Mouse (Mus musculus) limb, embryonic 15.5 days (tissue): ENCODE data around the gene Fam19a1. TPM values are rescaled to one million over a fixed set of nuclear protein-coding genes. Genes with fewer than 3 reads are reported as not detected.

Source experiments
- ATAC-seq: fragments of 200-750 bp; cut with Nextera tagmentation; 2 replicates; pipeline ENCODE4 v1.8.0; 2017; ENCODE audit warnings: low read depth, moderate TSS enrichment; ENCODE audit not compliant: insufficient number of reproducible peaks, low FRiP score, low TSS enrichment
- H3K27ac ChIP-seq: fragments of 300-500 bp; sonication (generic); 2 replicates; pipeline ENCODE4 v1.5.1; 2015; ENCODE audit warnings: moderate library complexity, mild to moderate bottlenecking, inconsistent platforms
- H3K27me3 ChIP-seq: fragments of 300-500 bp; sonication (generic); 2 replicates; pipeline ENCODE4 v1.6.1; 2015; ENCODE audit warnings: inconsistent platforms
- H3K36me3 ChIP-seq: fragments of 300-500 bp; sonication (generic); 2 replicates; pipeline ENCODE4 v1.6.1; 2015; ENCODE audit warnings: inconsistent platforms
- H3K4me1 ChIP-seq: fragments of 300-500 bp; sonication (generic); 2 replicates; pipeline ENCODE4 v1.6.1; 2015; ENCODE audit warnings: inconsistent platforms
- H3K4me2 ChIP-seq: fragments of 300-500 bp; sonication (generic); 2 replicates; pipeline ENCODE4 v1.6.1; 2015; ENCODE audit warnings: mild to moderate bottlenecking, inconsistent platforms
- H3K4me3 ChIP-seq: fragments of 300-500 bp; sonication (generic); 2 replicates; pipeline ENCODE4 v1.5.1; 2015; ENCODE audit warnings: mild to moderate bottlenecking, inconsistent platforms
- H3K9ac ChIP-seq: fragments of 300-500 bp; sonication (generic); 2 replicates; pipeline ENCODE4 v1.6.1; 2015; ENCODE audit warnings: inconsistent platforms
- H3K9me3 ChIP-seq: fragments of 300-500 bp; sonication (generic); 2 replicates; pipeline ENCODE4 v1.6.1; 2016; ENCODE audit warnings: inconsistent platforms
- WGBS: fragments of 180-500 bp; shearing (Covaris S2); methylation state at CpG from one replicate; pipeline ENCODE4 v1.1.7; 2015; 5-methylcytosine and 5-hydroxymethylcytosine counted together
- polyA plus RNA-seq: library from polyadenylated mRNA; unstranded; fragments of >200 nt; fragmentation: Nextera tagmentation; extraction: Ambion mirVana; gene quantifications from 2 replicates; pipeline ENCODE4 v1.2.1, GENCODE M21; 2015

Fam19a1 gene
- polyA plus RNA-seq, 1 experiment from 2014 or later, result 2.3 TPM

DNA sequence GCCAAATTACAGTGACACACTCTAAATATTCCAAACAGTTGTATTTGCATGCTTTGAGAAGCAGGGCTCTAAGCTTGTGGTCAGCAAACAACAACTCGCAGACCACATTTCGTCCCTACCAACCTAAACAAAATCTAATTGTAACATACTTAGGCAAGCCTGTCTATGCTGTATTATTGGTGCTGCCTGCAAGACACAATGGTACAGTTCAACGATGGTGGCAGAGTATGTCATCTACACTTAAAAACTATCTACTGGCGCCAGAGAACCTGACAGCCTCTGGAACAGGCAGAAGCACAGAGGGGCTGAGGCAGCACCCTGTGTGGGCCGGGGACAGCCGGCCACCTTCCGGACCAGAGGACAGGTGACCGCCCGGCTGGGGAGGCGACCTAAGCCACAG is 482.2 kb downstream of the Fam19a1 start:
- 95% methylated on average over 10 of the region's 10 CpGs for WGBS
- no peak overlapping the region for H3K4me2 ChIP-seq
- H3K27ac ChIP-seq, result no peak overlapping the region
- no peaks in the 10 kb centered on the region for H3K27me3 ChIP-seq
- H3K4me3 ChIP-seq, result no peak overlapping the region
- no peaks in the 10 kb centered on the region for H3K36me3 ChIP-seq
- no peak overlapping the region for H3K9ac ChIP-seq
- no peaks in the 10 kb centered on the region for H3K9me3 ChIP-seq
- no peak for ATAC-seq
- H3K4me1 ChIP-seq, result no peaks in the 10 kb centered on the region

DNA sequence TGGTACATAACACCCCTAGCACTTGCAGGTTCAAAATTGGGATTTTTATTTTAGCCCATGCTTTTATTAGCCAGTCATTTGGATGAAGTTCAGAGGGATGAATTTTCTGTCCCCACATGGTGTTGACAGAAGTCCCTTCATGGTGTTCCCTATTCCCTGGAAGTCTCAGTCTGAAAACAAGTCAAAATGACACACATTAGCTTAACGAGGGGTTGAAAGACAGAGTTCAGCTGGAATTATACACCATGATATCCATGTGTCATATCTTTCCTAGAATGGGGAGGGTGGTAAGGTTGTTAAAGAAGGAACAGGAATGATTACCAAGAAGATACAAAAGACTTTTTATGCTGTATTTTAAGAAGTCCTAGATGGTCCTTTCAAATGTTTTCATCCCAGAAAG is 511.2 kb downstream of the Fam19a1 start:
- no peak for ATAC-seq
- no peaks in the 10 kb centered on the region for H3K27me3 ChIP-seq

DNA sequence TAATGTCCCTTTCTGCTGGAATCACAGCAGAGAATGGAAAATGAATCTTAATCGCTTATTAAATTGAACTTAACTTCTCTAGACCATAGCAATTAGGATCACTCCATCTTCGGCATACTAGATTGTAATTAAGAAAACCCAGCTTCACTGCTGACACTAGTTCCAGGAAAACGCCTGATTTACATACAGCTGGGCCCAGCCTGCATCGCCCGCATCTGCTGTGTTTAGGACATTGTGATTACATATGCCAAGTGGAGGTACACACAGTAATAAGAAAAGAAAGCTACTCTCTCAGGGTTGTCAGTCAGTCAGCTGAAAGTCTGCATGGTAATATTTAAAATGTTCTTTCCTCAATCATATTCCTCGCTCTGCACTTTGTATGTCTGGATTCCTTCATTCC is 518.6 kb downstream of the Fam19a1 start:
- no peak overlapping the region for H3K9ac ChIP-seq
- no peaks in the 10 kb centered on the region for H3K36me3 ChIP-seq
- no peak overlapping the region for H3K27ac ChIP-seq
- ATAC-seq, result no peak
- no peak overlapping the region for H3K4me2 ChIP-seq
- no peaks in the 10 kb centered on the region for H3K9me3 ChIP-seq
- H3K4me1 ChIP-seq, result no peaks in the 10 kb centered on the region
- H3K4me3 ChIP-seq, result no peak overlapping the region
- 74% methylated on average over 6 of the region's 6 CpGs for WGBS
- no peaks in the 10 kb centered on the region for H3K27me3 ChIP-seq

More for the DNA sequence above, 511.2 kb downstream of the Fam19a1 start:
- H3K4me1 ChIP-seq, result no peaks in the 10 kb centered on the region
- no peaks in the 10 kb centered on the region for H3K36me3 ChIP-seq
- H3K9me3 ChIP-seq, result no peaks in the 10 kb centered on the region
- H3K9ac ChIP-seq, result no peak overlapping the region
- WGBS, result 61% methylated on average over 1 of the region's 1 CpGs
- no peak overlapping the region for H3K4me3 ChIP-seq
- H3K4me2 ChIP-seq, result no peak overlapping the region
- H3K27ac ChIP-seq, result no peak overlapping the region

DNA sequence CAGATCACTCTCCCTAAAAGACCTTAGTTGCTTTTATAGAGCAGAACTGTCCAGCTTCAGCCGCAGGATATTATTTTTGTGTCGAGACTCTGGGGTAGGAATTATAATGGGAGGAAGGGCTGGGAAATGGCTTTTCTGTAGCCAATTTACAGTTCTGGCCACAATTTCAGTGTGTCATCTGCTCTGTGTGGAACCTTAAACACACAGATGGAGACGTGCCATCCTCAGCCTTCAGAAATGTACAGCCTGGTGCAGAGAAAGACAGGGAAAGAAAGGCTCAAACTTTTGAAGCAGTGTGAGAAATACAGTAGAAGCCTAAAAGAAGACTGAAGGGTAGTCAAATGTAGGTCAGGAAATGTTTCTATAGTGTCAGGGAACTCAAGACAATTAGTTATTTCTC is 519.3 kb downstream of the Fam19a1 start:
- Histone ChIP-seq H3K9me3 (no peaks in the 10 kb centered on the region), H3K9ac (no peak overlapping the region), H3K4me1 (no peaks in the 10 kb centered on the region), H3K27ac (no peak overlapping the region), H3K27me3 (no peaks in the 10 kb centered on the region), H3K4me2 (no peak overlapping the region), H3K4me3 (no peak overlapping the region), H3K36me3 (no peaks in the 10 kb centered on the region)
- ATAC-seq, result no peak
- 34% methylated on average over 3 of the region's 3 CpGs for WGBS

DNA sequence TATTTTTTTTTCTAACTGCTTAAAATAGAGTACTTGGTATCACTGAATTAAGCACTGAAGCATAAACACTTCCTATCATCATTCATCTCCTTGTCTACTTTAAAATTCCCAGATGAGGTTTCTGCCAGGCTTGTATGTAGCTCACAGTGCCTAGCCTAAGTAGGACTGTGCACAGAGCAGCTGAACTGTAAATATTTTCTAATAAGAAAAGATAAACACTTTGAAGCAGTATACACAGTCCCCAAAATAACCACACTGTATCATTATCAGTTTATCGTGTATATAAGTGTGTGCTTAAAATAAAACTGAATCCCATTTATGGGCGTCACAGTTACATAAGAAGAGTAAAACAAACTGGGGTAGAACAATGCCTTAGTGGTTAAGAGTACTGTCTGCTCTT is 522.7 kb downstream of the Fam19a1 start:
- Histone ChIP-seq H3K4me2 (no peak overlapping the region), H3K9me3 (no peaks in the 10 kb centered on the region), H3K4me1 (no peaks in the 10 kb centered on the region), H3K27ac (no peak overlapping the region), H3K4me3 (no peak overlapping the region), H3K27me3 (no peaks in the 10 kb centered on the region), H3K36me3 (no peaks in the 10 kb centered on the region), H3K9ac (no peak overlapping the region)
- WGBS, result 86% methylated on average over 2 of the region's 2 CpGs
- no peak for ATAC-seq

DNA sequence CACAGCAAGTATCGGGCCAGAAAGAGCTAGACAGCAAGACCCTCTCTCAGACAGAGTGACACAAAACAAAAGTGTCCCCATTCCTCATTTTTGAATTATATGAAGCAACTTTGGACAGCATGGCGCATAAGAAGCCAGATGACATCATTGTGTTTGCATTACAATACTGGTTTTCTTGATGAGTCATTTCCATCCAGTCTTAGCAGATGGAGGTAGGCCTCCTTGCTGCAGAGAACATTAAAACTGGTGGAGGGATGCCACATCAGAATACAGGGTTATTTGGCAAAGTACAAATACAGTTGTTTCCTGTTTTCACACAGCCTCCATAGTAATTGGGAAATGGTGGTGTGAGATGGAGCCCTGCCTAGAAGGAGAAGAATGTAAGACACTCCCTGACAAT is 535.8 kb downstream of the Fam19a1 start:
- Histone ChIP-seq H3K27ac (no peak overlapping the region), H3K4me2 (no peak overlapping the region)
- ATAC-seq, result no peak

DNA sequence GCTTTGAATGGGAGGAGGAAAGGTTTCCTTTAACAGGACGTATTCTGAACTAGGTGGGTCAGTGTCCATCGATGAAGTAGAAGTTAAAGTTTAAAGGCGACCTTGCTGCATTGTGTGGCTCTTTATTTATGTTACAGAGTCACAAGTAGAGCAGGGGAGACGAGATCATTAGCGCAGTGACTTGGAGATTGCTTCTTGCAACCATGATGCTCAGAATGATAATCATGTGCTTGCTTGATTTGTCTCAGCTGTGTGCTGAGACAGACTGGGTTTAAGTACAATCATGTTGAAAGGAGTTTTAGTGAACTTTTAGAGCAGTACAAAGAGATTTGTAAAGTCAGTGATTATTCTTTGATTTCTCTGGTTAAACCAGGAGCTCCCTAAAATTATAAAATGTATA is 536.3 kb downstream of the Fam19a1 start:
- Histone ChIP-seq H3K9ac (no peak overlapping the region), H3K9me3 (no peaks in the 10 kb centered on the region), H3K36me3 (no peaks in the 10 kb centered on the region), H3K4me3 (no peak overlapping the region), H3K4me2 (no peak overlapping the region), H3K27ac (no peak overlapping the region), H3K4me1 (no peaks in the 10 kb centered on the region), H3K27me3 (no peaks in the 10 kb centered on the region)
- ATAC-seq, result no peak
- 84% methylated on average over 5 of the region's 5 CpGs for WGBS

More for the DNA sequence above, 535.8 kb downstream of the Fam19a1 start:
- WGBS, result 93% methylated on average over 2 of the region's 2 CpGs
- Histone ChIP-seq H3K9me3 (no peaks in the 10 kb centered on the region), H3K4me1 (no peaks in the 10 kb centered on the region), H3K4me3 (no peak overlapping the region), H3K9ac (no peak overlapping the region), H3K36me3 (no peaks in the 10 kb centered on the region), H3K27me3 (no peaks in the 10 kb centered on the region)

DNA sequence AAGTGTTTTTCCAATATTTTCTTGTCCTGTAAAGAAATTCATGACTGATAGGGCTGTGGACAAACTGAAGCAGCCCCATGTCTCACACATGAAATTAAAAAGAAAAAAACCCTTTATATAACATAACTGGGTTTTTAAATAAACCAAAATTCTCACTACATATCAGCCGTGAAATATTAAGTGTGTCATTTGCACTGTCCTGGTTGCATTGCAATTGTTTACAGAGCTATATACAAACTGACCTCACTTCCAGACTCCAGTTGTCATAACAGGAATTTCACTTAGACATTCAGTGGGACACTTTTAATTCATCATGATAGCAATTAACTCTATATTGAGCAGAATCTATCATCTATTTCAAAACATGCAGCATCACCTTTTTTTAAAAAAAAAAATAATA is 553.4 kb downstream of the Fam19a1 start:
- no peaks in the 10 kb centered on the region for H3K27me3 ChIP-seq
- no peak overlapping the region for H3K4me3 ChIP-seq
- no peaks in the 10 kb centered on the region for H3K4me1 ChIP-seq
- WGBS, result 88% methylated on average over 1 of the region's 1 CpGs
- ATAC-seq, result no peak
- H3K9ac ChIP-seq, result no peak overlapping the region
- H3K36me3 ChIP-seq, result no peaks in the 10 kb centered on the region
- no peaks in the 10 kb centered on the region for H3K9me3 ChIP-seq
- no peak overlapping the region for H3K27ac ChIP-seq
- no peak overlapping the region for H3K4me2 ChIP-seq

DNA sequence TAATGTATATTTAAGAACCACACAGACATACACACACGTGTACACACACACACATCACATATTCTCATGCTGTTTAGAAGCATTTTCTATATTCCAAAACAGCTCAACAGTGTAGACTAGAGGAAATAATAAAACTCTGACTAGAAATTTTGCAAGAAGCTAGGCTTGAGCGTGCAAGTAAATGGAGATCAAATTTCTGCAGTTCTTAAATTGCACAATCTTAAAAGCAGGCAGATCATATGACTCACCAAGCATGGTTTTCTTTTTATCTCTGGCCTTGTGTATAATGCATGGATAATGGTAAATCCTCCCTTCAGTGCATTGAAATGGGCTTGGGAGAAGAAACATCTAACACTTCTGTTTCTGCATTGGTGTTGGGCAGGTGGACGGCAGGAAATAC is 564.9 kb downstream of the Fam19a1 start:
- Histone ChIP-seq H3K4me3 (no peak overlapping the region), H3K36me3 (no peaks in the 10 kb centered on the region), H3K9ac (no peak overlapping the region), H3K27me3 (no peaks in the 10 kb centered on the region), H3K27ac (no peak overlapping the region), H3K9me3 (no peaks in the 10 kb centered on the region), H3K4me1 (no peaks in the 10 kb centered on the region), H3K4me2 (no peak overlapping the region)
- ATAC-seq, result no peak
- 62% methylated on average over 3 of the region's 3 CpGs for WGBS

Other genes starting within 250 kb of the Fam19a1 start
- gene 1700123L14Rik, start 53.1 kb downstream of the Fam19a1 start, polyA plus RNA-seq, result not detected in 2 replicates